Mouse (Mus musculus): ENCODE data around the gene Tmem140.

Tmem140 gene

DNA sequence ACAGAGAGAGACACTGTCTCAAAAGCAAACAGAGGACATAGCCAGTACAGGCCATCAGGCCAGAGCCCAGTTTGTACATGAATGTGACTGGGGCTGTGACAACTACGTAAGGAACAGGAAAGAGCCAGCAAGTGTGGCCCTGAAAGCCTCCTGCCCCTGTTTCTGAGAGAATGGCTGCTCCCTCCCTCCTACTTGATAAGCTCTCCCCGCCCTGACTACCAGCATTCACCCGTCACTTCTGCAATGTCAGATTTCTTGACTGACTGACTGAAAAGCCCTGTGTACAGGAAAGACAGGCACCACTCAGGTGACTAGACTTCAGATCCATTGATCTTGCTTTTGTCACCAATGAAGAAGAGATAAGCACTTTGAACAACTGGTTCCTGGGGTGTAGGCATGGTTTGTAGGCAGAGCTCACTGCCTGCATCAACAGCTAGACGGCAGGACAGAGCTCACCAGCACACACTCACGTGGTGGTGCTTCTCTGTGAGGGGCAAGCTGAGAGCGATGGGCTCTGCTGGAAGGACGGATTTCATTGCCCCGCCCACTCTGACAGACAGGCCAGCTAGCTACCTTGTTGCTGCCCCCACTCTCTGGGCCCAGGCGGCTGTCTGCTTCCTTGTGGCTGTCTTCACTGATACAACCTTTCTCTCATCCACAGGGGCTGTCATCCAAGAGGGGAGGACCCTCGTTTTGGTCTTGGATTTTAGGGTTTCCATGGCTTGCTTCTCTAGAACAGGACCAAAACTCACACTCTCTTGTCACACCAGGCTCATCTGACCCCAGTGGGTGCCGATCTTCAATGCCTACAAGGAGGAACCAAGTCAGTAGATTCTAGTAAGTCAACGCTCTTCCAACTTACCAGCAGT, 13.3 kb downstream of the Tmem140 start:
- no peak for DNase-seq (ENCODE audit: low spot score in 2 of 2)

DNA sequence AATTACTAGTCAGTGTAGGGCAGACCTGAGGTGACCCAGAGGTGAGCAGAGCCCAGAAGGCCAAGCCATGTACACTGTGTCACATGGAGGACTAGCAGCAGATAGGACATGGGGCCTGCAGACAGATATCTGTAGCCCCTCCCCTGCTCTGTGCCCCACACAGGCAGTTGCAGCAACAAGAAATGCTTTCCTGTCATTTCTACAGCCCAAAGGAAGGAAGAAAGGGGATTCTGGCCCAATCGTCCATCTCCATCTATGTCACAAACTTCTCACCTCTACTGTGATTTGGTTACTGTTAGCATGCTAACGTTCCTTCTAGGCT, 13.8 kb downstream of the Tmem140 start:
- no peak for DNase-seq (ENCODE audit: low spot score in 2 of 2)

DNA sequence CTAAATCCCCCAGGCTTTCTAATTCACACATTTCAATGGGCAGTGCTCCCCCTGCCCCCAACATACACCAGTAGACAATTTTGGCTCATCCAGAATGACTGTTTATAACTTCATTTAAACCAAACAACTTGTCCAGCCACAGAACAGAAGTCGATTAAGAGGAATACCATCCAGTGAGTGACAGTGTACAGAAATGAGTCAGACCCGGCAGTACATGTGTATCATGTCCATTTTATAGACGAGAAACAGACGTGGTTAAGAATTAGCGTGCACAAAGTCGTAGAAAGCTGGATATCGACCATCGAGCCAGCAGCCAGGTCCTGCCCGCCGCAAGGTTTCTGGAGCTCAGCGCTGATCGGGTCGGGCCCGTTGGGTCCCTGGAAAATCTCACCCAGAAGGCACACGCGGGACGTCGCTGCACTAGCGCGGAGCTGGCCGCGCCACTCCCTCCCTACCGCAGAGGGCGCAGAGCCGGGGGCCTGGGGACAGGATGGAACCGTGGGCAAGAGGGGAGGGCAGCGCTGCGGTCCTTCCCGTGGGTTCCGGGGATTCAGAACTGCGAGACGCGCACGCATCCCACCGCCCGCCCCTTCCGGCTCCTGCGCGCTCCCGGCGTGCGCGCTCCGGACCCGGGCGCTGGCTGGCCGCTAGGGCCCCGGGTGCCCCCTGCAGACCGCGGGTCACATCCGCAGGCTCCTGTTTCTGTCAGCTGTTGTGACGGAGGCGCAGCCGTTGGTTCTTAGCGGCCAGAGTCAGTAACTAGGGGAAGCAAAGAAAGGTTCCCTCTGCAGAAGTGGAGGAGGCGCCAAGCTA, 14.8 kb downstream of the Tmem140 start, which contains the start of gene Cyren:
Gene Cyren (minus strand): TSS at position 552 of the 813 bp plus-strand sequence.
- DNase-seq (ENCODE audit: low spot score in 2 of 2), result peak; percentile 77 to 89

DNA sequence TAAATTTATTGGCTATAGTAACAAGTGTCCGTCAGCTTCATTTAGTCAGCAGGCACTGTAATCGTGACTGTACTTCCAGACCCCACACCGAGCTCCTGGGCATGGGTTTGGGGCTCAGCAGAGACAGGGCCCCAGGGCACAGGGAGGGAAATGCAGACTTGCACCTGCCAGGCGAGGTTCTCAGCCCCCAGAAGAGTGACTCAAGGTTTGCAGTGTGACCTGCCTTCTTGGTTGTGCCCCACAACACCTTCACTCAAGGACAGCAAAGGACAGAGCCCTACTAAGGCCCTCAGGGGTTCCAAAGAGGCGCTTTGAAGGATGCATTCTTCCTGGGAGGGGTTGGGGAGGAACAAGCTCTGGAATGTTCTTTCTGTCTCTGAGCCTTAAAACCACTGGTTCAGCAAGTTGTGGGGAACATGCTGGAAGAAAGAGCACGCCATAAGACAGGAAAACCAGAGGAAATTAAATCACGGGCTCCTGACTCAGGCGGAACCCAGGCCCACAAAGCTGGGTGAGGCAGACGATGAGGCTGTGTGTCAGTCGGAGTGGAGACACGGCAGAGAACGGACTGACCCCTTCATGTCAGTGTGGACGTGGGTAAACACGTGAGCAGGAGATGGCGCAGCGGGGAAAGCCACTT, 16.3 kb downstream of the Tmem140 start:
- no peak for DNase-seq (ENCODE audit: low spot score in 2 of 2)

DNA sequence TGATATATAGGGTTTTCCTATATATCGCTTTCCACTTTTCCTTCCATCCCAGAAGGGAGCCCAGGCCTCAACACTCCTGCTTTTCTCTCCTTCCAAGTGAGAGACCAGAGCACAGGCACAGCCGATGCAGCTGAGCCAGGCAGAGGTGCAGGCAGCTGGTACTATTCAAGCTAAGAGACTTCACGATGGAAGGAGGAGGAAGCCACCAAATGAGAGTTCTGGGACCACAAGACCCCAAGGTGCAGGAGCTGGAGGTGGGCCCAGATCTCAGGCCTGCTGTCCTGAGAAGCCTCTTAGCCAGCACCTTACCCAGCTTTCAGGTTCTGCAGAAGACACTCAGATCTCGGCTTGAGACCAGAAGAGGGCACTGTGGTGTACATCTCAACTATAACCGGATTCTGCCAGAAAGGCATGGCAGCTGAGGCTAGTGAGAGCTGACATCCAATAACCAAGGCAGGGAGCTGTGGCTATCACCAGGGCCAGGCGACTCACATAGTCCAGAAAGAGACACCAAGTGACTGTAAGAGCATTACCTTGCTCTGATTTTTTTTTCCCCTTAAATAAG, 17.0 kb downstream of the Tmem140 start:
- no peak for DNase-seq (ENCODE audit: low spot score in 2 of 2)

DNA sequence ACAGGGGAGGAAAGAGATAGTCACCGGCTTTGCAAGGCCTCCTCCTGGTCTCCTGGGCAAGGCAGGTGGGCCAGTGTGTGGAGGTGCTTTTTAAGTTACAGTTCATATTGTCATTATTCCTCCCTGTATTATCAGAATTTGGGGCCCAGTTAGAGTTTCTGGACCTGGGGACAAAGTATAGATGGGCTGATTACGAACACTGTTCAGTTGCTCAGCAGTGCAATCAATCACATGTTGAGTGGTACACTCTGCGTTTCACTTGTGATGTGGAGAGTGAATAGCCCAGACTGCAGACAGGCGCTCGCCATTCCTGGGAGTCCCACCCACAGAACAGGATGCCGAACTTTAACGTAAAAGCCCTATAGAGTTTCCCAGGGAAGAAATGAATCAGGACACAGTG, 21.8 kb downstream of the Tmem140 start:
- DNase-seq (ENCODE audit: low spot score in 2 of 2), result no peak

DNA sequence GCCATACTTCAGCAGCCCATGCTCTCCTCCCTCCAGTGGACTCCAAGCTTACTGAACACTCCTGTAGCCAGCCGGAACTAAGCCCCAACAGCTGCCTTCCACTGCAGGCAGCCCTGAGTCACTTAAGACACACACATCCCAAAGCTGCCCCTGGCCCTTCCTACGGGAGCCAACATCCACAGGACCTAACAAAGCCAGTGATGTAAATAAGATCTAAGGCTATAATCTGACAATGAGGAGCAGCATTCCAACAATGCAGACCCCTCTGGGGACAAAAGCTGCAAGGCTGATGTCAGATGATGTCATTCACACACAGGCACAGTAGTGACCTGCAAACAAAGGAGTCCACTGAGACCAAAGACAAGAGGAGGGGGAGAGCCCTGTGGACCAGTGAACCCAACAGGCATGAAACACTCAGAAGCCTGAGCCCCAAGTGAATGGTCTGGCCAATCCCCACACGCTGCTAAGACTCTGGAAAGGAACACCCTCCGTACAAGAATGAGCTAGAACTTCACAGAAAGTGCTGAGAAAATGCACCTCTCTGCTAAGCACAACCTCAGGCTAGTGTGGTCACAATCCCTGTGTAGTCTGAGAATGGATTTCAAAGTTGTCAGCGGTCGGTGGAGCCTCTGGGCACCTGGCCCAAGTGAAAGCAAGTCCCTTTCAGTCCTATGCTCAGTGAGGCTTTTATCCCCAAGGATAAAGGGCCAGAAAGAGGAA, 24.3 kb downstream of the Tmem140 start:
- no peak for DNase-seq (ENCODE audit: low spot score in 2 of 2)

DNA sequence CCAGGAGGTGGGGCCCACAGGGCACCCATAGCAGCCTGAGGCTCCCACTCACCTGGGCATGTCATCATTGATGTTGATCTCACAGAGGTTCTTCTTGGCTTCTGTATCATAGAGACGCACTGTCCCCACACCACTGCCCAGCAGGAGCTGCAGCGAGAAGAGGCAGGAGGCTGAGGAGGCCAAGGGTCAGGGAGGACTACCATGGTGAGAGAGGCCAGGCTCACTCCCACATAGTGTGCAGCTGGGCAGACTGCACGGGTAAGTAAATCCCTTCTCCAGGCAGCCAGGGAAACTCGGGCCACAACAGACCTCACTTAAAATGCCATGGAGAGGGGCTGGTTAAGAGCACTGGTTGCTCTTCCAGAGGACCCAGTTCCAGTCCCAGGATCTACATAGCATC, 26.2 kb downstream of the Tmem140 start:
- DNase-seq (ENCODE audit: low spot score in 2 of 2), result no peak

DNA sequence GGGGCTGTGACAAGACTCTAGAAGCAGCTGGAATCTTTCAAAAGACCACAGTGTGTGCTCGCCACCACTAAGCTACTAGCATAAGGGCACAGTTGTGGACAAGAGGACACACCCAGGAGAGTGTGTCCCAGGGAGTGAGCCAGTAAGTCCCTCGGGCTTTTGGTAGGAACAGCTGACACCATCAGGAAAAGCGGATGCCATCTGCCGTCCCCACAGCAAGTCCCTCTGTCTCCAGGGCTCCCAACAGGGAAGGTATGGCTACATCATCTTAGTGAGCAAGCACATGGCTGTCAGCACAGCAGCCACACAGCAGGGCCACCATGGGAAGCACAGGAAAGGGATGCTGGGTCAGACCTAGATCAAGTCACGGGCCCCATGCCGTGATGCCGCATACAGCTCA, 32.6 kb downstream of the Tmem140 start:
- DNase-seq (ENCODE audit: low spot score in 2 of 2), result no peak

DNA sequence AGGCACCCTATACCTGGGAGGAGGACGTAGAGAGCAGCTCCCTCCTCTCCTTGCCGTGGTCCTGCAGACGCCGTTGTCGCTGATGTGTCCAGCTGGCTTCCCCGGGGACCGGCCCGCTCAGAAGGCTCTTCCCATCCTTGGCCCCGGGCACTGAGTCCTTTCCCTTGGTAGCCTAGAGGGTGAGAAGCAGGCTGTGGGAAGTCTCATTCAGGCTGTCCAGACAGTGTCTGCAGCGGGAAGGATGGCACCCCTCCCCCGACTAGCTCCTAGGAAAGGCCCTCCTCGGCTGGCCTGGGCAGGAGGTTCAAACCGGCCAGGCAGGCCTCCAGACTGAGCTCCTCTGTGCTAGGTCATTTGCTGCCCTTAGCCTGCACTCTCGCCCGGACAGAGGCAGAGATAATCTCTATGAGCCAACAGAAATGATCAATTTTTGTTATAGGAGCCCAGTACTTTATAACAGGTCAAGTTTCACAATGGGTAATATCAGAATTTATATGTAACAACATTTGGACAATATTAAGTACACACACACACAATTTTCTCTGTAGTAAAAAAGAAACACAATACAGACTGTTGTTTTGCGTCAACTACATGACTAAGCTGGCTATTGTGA, 33.3 kb downstream of the Tmem140 start:
- no peak for DNase-seq (ENCODE audit: low spot score in 2 of 2)

DNA sequence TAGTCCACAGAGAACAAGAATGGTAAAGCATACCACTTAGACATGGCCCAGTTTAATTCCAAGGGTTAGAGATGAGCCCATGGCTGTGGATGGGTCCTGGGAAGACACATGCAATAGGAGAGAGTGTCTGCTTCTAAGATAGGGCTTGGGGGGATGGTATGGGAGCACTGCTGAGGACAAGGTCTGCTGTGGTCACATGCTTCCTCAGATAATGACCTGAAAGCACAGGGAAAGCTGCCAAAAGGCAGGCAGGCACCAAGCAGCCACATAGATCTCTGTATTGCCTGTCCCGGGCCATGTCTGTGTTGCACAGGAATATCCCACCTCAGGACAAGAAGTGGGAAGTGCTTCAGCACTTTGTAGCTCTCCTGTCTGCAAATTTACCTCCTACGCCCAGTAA, 36.2 kb downstream of the Tmem140 start:
- no peak for DNase-seq (ENCODE audit: low spot score in 2 of 2)

DNA sequence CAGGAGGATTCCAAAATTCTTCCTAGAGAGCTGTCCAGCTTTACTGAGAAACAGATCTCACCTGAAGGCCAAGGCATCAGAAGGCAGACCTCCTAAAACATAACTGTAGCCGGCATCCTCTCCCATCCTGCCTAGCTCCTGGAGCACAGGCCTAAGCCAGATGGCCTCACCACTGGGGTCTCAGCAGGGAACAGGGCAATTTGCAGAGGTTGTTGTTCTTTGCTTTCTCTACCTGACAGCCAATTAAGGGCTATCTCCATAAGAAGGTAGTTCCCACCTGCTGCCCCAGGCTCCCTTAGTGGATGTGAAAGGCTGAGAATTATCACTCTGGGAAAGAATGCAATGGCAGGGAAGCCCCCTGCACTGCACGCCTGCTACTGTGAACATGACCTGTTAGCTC, 38.0 kb downstream of the Tmem140 start:
- no peak for DNase-seq (ENCODE audit: low spot score in 2 of 2)

DNA sequence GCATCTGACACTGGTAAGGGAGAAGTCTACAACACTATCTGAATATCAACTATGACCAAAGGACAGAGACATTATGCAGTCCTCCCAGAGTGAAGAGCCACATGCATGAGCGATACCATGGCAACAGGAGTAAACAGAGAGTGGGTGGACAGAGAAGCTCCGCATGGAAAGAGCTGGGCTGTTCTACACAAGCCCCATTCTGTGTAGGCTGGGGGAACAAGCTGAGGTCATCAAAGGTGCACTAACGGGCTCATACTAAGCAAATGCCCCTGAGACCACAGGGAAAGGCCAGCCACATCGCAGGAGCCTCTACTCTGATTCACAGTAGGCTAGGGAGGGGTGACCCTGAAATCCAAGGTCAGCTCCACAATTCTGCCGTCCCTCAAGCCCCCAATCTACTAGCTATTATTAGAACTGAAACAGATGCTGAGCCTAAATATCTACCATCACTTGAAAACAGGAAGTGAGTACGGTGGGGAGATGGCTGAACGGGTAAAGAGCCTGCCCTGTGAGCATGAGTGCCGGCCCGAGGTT, 39.0 kb downstream of the Tmem140 start:
- DNase-seq (ENCODE audit: low spot score in 2 of 2), result no peak

DNA sequence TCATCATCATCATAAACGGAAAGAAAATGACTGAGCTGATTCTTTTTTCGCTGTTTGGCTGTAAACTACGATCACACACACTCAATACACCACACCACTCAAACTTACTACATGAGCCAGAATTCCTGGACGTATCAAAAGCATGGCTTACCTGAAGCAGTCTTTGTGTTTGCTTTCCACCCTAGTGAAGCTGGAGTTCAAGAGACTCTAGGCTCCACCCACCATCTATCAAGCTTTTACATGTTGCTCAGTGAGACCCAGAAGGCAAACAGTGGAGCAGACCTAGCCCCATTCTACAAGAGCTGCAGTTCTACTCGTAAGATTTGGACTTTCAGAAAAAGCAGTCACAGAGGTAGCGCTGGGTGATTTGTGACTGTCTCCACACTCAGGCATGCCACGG, 39.6 kb downstream of the Tmem140 start:
- no peak for DNase-seq (ENCODE audit: low spot score in 2 of 2)

DNA sequence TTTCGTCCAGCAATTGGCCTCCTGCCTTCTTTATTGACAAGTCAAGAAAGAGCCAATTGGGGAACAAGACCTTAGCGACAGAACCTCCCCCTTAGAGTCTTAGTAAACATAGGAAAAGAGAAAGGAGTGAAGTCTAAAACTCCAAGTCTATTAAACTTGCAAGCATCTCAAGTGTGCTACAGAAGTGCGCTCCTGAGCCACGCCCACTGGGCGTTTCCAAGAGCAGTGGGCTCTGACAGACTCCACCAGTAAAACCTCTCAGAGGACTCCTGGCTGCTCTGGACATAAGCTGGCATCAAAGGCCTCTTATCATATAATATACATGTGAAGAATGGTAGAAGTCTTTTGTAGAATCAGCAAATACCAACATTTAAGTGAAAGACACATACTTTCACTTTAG, 40.5 kb downstream of the Tmem140 start:
- DNase-seq (ENCODE audit: low spot score in 2 of 2), result no peak

DNA sequence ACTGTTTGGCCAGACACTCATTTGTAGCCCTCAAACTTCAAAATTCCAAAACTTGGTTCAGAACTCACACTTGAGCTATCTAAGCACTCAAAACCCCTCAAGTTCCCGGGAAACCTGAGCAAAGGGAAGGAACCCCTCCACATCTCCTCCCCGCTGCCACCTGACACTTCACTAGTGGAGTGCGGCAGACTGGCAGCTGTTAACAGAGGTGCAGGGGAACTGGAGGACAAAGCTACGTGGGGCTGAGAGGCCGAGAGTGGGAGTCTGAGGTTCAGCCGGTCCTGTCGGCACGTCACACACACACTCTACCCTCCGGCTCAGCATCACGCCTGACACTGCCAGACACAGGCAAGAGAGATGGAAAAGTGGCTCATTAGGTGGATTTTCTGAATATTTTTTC, 40.9 kb downstream of the Tmem140 start:
- DNase-seq (ENCODE audit: low spot score in 2 of 2), result no peak

DNA sequence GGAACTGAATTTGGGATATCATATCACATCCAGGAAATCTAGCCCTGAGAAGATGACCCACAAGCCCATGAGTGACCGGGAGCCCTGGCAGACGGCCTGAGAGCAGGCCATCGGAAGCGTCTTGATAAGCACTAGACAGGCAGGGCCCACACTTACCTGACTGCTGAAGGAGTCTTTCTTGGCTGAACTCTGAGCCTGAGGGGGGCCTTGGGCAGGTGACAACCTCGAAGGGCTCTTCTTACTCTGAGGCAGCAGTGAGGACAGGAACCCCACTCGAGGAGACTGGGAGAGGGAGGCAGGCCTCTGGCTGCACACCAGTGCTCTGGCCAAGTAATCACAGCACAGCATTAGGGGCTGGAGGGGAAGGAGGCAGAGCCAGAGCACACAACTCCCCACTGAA, 41.4 kb downstream of the Tmem140 start:
- no peak for DNase-seq (ENCODE audit: low spot score in 2 of 2)

DNA sequence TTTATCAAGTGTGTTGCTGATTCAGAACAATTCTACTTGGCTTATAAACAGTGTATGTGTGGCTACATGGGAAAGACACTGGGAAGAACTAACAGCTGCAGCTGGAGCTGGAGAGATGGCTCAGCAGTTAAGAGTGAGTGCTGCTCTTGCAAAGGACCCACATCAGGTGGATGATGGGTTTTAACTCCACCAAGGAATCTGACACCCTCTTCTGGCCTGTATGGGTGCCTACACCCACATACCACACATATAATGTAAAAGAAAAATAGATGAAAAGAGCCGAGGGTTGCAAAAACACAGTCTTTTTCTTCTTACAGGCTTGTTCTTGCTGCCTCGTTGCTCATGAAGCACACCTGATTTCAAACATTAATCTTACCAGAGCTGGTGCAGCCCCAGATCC, 43.2 kb downstream of the Tmem140 start:
- DNase-seq (ENCODE audit: low spot score in 2 of 2), result no peak

DNA sequence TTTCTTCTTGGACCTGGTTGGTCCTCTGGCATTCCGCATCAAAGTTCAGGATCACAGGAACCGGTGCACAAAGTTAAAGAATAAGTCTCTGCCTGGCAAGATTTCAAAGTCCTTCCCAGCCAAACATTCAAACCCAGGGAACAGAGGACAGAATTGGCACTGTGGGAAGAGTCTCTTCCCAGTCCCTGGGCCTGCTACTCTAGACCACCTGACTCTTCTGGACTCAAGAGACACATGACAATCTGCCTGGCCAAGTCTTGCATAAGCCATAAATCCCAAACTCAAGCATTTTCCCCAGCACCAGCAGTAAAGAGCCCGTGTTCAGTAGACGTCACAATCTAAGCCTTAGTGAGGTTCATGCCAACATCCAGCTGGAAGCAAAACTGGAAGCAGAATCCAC, 43.7 kb downstream of the Tmem140 start:
- DNase-seq (ENCODE audit: low spot score in 2 of 2), result no peak

DNA sequence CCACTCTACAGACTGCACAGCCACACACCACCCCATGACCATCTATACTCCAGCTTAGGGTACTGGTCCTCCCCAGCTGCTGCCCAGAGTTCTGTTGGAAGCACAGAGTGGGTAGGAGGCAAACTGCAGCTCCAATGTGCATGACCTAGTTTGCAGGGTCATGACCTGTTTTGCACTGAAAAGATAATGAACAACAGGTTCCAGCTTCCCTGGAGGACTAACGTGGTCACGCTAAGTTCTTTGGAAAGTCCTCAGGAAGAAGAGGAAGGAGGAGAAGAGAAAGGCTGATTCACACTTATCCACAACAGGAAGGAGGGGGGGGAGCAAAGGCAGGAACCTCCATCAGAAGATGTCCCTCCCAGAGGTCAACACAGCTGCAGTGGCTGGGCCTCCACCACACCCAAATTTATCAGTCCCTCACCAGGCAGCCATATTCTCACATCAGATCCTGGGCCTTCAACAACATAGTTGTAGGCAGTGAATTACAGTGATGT, 44.2 kb downstream of the Tmem140 start:
- DNase-seq (ENCODE audit: low spot score in 2 of 2), result no peak
